Mouse (Mus musculus) stomach, postnatal 0 days (tissue): ENCODE measurements around the gene Atp5j2. TPM values are rescaled to one million over a fixed set of nuclear protein-coding genes. Genes with fewer than 3 reads are reported as not detected.
"Not testable (repeated sequence)": the region's sequence is repeated elsewhere in the genome, so short reads cannot be mapped to it uniquely, and the experiment has no call there.

Experiments
- ATAC-seq: fragments of 200-750 bp; cut with Nextera tagmentation; 2 replicates; pipeline ENCODE4 v1.8.0; 2017; ENCODE audit not compliant: low FRiP score, low TSS enrichment
- DNase-seq: peaks from one replicate; pipeline ENCODE4 v3.0.0-alpha.2; 2016; ENCODE audit warnings: low spot score
- H3K27ac ChIP-seq: fragments of 300-500 bp; sonication (generic); replicated peaks from 2 replicates; pipeline ENCODE4 v1.5.1; 2014; ENCODE audit warnings: mild to moderate bottlenecking, control low read depth
- H3K27me3 ChIP-seq: fragments of 300-500 bp; sonication (generic); 2 replicates; pipeline ENCODE4 v1.6.1; 2014; ENCODE audit warnings: low read length; ENCODE audit not compliant: control insufficient read depth, insufficient read depth
- H3K36me3 ChIP-seq: fragments of 300-500 bp; sonication (generic); 2 replicates; pipeline ENCODE4 v1.6.1; 2014; ENCODE audit warnings: low read length, mixed read lengths; ENCODE audit not compliant: control insufficient read depth, insufficient read depth
- H3K4me1 ChIP-seq: fragments of 300-500 bp; sonication (generic); replicated peaks from 2 replicates; pipeline ENCODE4 v1.6.1; 2014; ENCODE audit warnings: antibody characterized with exemption; ENCODE audit not compliant: control insufficient read depth, insufficient read depth
- H3K4me2 ChIP-seq: fragments of 300-500 bp; sonication (generic); replicated peaks from 2 replicates; pipeline ENCODE4 v1.6.1; 2014; ENCODE audit warnings: low read depth, mild to moderate bottlenecking, control low read depth, moderate library complexity
- H3K4me3 ChIP-seq: fragments of 300-500 bp; sonication (generic); 2 replicates; pipeline ENCODE4 v1.5.1; 2014; ENCODE audit warnings: low read depth, low read length, control low read depth
- H3K9ac ChIP-seq: fragments of 300-500 bp; sonication (generic); 2 replicates; pipeline ENCODE4 v1.6.1; 2014; ENCODE audit warnings: mild to moderate bottlenecking, low read length, control low read depth, mixed read lengths
- H3K9me3 ChIP-seq: fragments of 300-500 bp; sonication (generic); 2 replicates; pipeline ENCODE4 v1.6.1; 2016; ENCODE audit warnings: low read length; ENCODE audit not compliant: control insufficient read depth
- CTCF ChIP-seq: IDR thresholded peaks from 2 replicates; pipeline ENCODE4 v1.5.1; 2016; ENCODE audit warnings: antibody characterized with exemption, low read depth, mild to moderate bottlenecking, moderate library complexity
- EP300 ChIP-seq: optimal IDR thresholded peaks from 2 replicates; pipeline ENCODE3; 2016; ENCODE audit warnings: antibody characterized with exemption
- whole genome bisulfite sequencing: fragments of 180-500 bp; shearing (Covaris S2); extraction: QIAGEN DNeasy Blood & Tissue Kit; methylation state at CpG from one replicate; pipeline ENCODE4 v1.1.7; 2014; 5-methylcytosine and 5-hydroxymethylcytosine counted together
- polyA plus RNA-seq: library from polyadenylated mRNA; unstranded; fragments of >200 nt; fragmentation: Nextera tagmentation; extraction: Ambion mirVana; gene quantifications from 2 replicates; pipeline ENCODE4 v1.2.1, GENCODE M21; 2015

Atp5j2 gene
- polyA plus RNA-seq = 602 and 646 TPM in 2 replicates

- peak within 1 kb of the TSS; percentile 86 for H3K4me2 ChIP-seq
- H3K4me1 ChIP-seq = peaks cover 5% of the 10 kb centered on the region; the same call in 1 of the 2 replicates
- peak within 1 kb of the TSS; percentile 76 for H3K4me3 ChIP-seq
- H3K9me3 ChIP-seq = no peaks in the 10 kb centered on the region
- no peak for TF ChIP-seq EP300
- TF ChIP-seq CTCF = no peak
- H3K36me3 ChIP-seq = peaks cover 11% of the 10 kb centered on the region; the same call in 1 of the 2 replicates
- 89% methylated on average over 2 of the region's 2 CpGs for WGBS
- H3K27me3 ChIP-seq = no peaks in the 10 kb centered on the region
- peak within 1 kb of the TSS; percentile 94 for H3K9ac ChIP-seq
- DNase-seq (no peak), ATAC-seq (no peak)
- H3K27ac ChIP-seq = peak within 1 kb of the TSS; percentile 93
Measured at GRCm38 (mm10) chr5:145191962-145192361, at the start of gene Atp5j2. Gene Atp5j2 (minus strand): TSS chr5:145192062.

GRCm38 (mm10) chr5:145234636-145235035 lies 42.8 kb upstream of the Atp5j2 start:
- Histone ChIP-seq H3K9ac (no peak overlapping the region), H3K36me3 (peaks cover 12% of the 10 kb centered on the region), H3K4me3 (no peak overlapping the region), H3K4me2 (no peak overlapping the region), H3K27me3 (no peaks in the 10 kb centered on the region), H3K4me1 (peaks cover 2% of the 10 kb centered on the region; the same call in 1 of the 2 replicates), H3K27ac (no peak overlapping the region), H3K9me3 (no peaks in the 10 kb centered on the region)
- DNase-seq = peak; percentile 53
- TF ChIP-seq EP300 (no peak), CTCF (peak; percentile 75)
- no peak for ATAC-seq

- H3K27me3 ChIP-seq = no peaks in the 10 kb centered on the region
- TF ChIP-seq EP300 (no peak), CTCF (no peak)
- ATAC-seq = peak; percentile 68
- DNase-seq = no peak
- WGBS = 0% methylated on average over 42 of the region's 49 CpGs
- H3K4me3 ChIP-seq = peak overlapping the region; percentile 99
- H3K4me2 ChIP-seq = peak overlapping the region; percentile 69
- H3K9ac ChIP-seq = peak overlapping the region; percentile 94
- no peaks in the 10 kb centered on the region for H3K9me3 ChIP-seq
- H3K27ac ChIP-seq = peak overlapping the region; percentile 93
- H3K4me1 ChIP-seq = peaks cover 2% of the 10 kb centered on the region; the same call in 1 of the 2 replicates
- H3K36me3 ChIP-seq = peaks cover 8% of the 10 kb centered on the region
Measured at GRCm38 (mm10) chr5:145231893-145232411, 40.1 kb upstream of the Atp5j2 start.

- peaks cover 8% of the 10 kb centered on the region for H3K36me3 ChIP-seq
- peaks cover 2% of the 10 kb centered on the region; the same call in 1 of the 2 replicates for H3K4me1 ChIP-seq
- DNase-seq (peak; percentile 98), ATAC-seq (peak; percentile 99)
- under 1% methylated on average over 40 of the region's 42 CpGs for WGBS
- peak within 1 kb of the TSS; percentile 69 for H3K4me2 ChIP-seq
- no peaks in the 10 kb centered on the region for H3K9me3 ChIP-seq
- TF ChIP-seq EP300 (peak; percentile 6), CTCF (peak; percentile 1; the same call in 1 of the 2 replicates)
- no peaks in the 10 kb centered on the region for H3K27me3 ChIP-seq
- H3K9ac ChIP-seq = peak within 1 kb of the TSS; percentile 94
- peak within 1 kb of the TSS; percentile 93 for H3K27ac ChIP-seq
- H3K4me3 ChIP-seq = peak within 1 kb of the TSS; percentile 99
Measured at GRCm38 (mm10) chr5:145231367-145231871, 39.6 kb upstream of the Atp5j2 start, which contains the start of gene Zfp655. Gene Zfp655 (plus strand): TSS chr5:145231715.

- Histone ChIP-seq H3K27ac (peak overlapping the region; percentile 93; the same call in 1 of the 2 replicates), H3K4me2 (peak overlapping the region; percentile 69), H3K36me3 (peaks cover 8% of the 10 kb centered on the region), H3K27me3 (no peaks in the 10 kb centered on the region), H3K4me3 (no peak overlapping the region), H3K9ac (no peak overlapping the region; the same call in 1 of the 2 replicates), H3K9me3 (no peaks in the 10 kb centered on the region), H3K4me1 (peaks cover 2% of the 10 kb centered on the region; the same call in 1 of the 2 replicates)
- no peak for ATAC-seq
- peak; percentile 8 for DNase-seq
- 79% methylated on average over 4 of the region's 4 CpGs for whole genome bisulfite sequencing
- no peak for TF ChIP-seq CTCF
Measured at GRCm38 (mm10) chr5:145230641-145231040, 38.8 kb upstream of the Atp5j2 start.

GRCm38 (mm10) chr5:145229283-145229682 lies 37.4 kb upstream of the Atp5j2 start:
- not testable (repeated sequence) for H3K4me1 ChIP-seq, H3K9ac ChIP-seq, H3K36me3 ChIP-seq, ATAC-seq, H3K4me2 ChIP-seq, H3K4me3 ChIP-seq, H3K9me3 ChIP-seq, H3K27ac ChIP-seq, H3K27me3 ChIP-seq
- peak; percentile 6 for DNase-seq
- WGBS = 85% methylated on average over 6 of the region's 6 CpGs
